Mouse (Mus musculus) embryonic fibroblast, embryonic 13.5 days (primary cell): ENCODE measurements at regions not wholly inside any gene's neighbourhood (a gene's known extent, or its start where the extent isn't known, plus 50 kb on each side); places are given as distances from the start of the nearest gene placed in this dataset.

Source experiments
- CTCF ChIP-seq: IDR thresholded peaks from 2 replicates; pipeline ENCODE4 v1.5.1; 2011; ENCODE audit warnings: mild to moderate bottlenecking, control low read depth, low read length, moderate library complexity, borderline replicate concordance; ENCODE audit not compliant: insufficient read depth
- POLR2A ChIP-seq: IDR thresholded peaks from 2 replicates; pipeline ENCODE4 v1.6.1; 2011; ENCODE audit warnings: low read depth, mild to moderate bottlenecking, control low read depth, low read length, moderate library complexity

GRCm38 (mm10) chr9:112744616-112745015 lies 508.9 kb upstream of the Arpp21 start:
- no peak for TF ChIP-seq POLR2A
- no peak for TF ChIP-seq CTCF
